Mouse (Mus musculus) bone marrow macrophage, adult 2 months (primary cell): ENCODE measurements around the gene Slc19a1. TPM values are rescaled to one million over a fixed set of nuclear protein-coding genes. Genes with fewer than 3 reads are reported as not detected.

ENCODE experiments used
- H3K27ac ChIP-seq: 2 replicates; pipeline ENCODE4 v1.5.1; 2012; ENCODE audit warnings: low read depth, low read length; ENCODE audit not compliant: insufficient read depth
- H3K4me1 ChIP-seq: 2 replicates; pipeline ENCODE4 v1.6.1; 2012; ENCODE audit warnings: low read length; ENCODE audit not compliant: control insufficient read depth, insufficient read depth
- H3K4me3 ChIP-seq: 2 replicates; pipeline ENCODE4 v1.5.1; 2012; ENCODE audit warnings: mild to moderate bottlenecking, low read length, moderate library complexity; ENCODE audit not compliant: insufficient read depth
- CTCF ChIP-seq: IDR thresholded peaks from 2 replicates; pipeline ENCODE4 v1.5.1; 2012; ENCODE audit warnings: low read depth, mild to moderate bottlenecking, low read length, moderate library complexity
- POLR2A ChIP-seq: IDR thresholded peaks from 2 replicates; pipeline ENCODE4 v1.6.1; 2012; ENCODE audit warnings: mild to moderate bottlenecking, low read depth, low read length, borderline replicate concordance
- polyA plus RNA-seq: library from polyadenylated mRNA; stranded (reverse); fragments of >200 nt; gene quantifications from 2 replicates; pipeline ENCODE4 v1.2.4, GENCODE M21; 2012; ENCODE audit not compliant: missing spikeins, insufficient read depth, insufficient read length

The Slc19a1 gene
- polyA plus RNA-seq, 1 experiment = 10.7 TPM

DNA sequence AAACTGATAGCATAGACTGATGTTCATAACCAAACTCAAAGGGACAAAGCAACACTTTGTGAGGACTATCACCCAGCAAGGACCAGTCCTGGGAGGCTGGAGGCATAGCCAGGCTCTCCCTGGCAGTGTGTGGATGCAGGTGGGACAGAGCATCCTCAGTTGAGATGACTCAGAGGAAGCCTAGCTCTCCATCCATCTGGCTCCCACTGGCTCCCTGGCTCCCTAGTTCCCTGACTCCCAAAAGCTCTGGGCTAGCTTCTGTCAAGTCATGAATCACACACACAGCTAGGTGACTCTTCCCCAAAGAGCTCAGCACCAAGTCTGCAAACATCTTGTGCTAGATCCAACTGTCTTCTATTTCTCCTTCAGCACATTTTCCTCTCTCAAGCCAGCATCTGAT is 61.8 kb downstream of the Slc19a1 start:
- H3K4me1 ChIP-seq = peaks cover 4% of the 10 kb centered on the region; the same call in 1 of the 2 replicates
- no peak for TF ChIP-seq POLR2A
- no peak for TF ChIP-seq CTCF
- H3K4me3 ChIP-seq = no peak overlapping the region
- H3K27ac ChIP-seq = no peak overlapping the region

DNA sequence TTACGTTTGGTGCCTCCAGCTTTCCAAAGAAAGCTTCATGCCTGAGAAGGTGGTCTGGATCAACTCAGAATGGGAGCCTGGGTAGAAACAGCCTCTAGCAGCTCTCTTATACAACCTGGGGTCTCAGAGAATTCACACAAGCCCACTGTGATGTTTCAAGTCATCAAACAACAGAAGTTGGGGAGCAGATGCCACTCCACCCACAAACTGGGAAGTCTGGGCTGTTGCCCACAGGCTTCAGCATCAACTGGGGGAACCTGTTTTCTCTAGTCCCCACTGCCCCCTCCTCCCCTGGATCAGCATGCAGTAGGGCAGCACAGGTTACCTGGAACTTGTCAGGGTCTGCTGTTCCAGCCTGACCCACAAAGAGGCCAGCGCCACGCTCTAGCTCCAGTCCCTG is 63.6 kb downstream of the Slc19a1 start:
- TF ChIP-seq POLR2A = no peak
- Histone ChIP-seq H3K27ac (no peak overlapping the region), H3K4me3 (no peak overlapping the region), H3K4me1 (no peaks in the 10 kb centered on the region)

DNA sequence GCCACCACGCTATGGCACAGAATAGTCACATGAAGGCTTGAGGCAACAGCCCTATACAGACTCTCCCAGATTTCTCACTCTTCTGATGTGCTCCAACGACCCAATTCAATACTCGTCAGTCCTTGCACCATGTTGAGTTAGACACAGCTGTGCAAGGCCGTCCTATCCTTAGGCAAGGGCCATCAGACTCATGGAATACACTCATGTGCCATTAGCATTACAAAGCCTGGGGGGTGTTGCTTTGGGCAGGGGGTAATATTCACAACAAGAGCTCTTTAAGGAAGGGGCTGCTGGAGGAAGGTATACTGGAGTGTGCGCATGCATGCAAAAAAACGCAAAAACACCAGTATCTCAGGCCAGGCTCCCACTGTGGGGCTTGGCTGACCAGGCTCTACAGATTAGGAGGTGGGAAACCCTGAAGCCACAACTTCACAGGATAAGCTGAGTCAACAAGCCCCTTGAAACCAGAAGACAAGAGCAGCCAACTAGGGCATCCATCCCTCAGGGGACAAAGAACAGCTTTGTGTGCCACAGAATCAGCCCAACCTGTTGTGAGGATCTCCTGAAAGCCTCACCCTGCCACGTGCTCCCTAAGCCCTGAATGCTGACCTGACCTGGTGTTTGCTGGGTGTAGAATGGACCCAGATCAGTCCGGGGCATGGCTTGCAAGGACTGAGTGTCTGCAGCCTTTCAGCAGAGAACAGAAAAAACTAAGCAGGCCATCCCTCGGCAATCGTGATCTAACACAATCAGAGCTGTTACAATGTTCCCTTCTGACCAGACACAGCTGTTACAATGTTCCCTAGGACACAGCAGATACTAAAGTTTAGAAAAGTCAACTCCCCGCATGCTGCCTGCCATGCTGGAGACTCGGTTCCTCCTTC is 65.2 kb downstream of the Slc19a1 start:
- no peak overlapping the region for H3K27ac ChIP-seq
- H3K4me3 ChIP-seq = no peak overlapping the region
- TF ChIP-seq CTCF (no peak), POLR2A (no peak)
- H3K4me1 ChIP-seq = no peaks in the 10 kb centered on the region

DNA sequence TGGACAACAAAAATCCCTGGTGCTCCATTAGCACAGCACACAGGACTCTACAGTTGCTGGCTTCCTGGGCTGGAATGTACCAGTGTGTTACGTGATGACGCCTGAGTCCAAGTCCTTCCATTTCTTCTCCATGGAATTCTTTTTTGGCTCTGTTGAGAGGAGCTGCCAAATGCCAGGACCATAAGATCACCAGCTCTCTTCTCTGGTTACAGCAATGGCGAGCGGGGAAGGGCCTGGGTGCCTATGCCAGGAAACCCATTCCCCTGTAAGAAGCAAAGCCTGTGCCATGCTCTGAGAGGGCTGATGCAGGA is 65.8 kb downstream of the Slc19a1 start:
- Histone ChIP-seq H3K27ac (no peak overlapping the region), H3K4me1 (peaks cover under 1% of the 10 kb centered on the region; the same call in 1 of the 2 replicates), H3K4me3 (no peak overlapping the region)
- TF ChIP-seq POLR2A (no peak), CTCF (no peak)

DNA sequence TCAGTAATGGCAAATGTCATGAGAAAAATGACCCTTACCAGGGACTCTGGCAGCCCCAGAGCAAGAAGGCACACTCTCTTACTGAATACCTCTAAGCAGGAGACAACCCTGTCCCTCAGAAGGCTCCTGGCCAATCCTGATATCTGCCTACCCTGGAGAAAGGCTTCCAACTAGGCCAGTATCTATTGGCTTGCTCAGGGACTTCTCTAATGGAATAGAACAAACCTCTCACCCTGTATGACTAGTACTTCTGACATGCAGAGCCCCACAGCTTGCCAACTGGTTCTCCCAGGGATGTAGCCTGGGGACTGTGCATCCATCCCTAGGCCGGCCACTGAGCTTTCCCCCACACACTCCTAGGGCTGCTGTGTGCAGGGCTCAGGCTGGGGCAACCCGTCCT is 66.6 kb downstream of the Slc19a1 start:
- TF ChIP-seq CTCF = no peak
- no peak for TF ChIP-seq POLR2A
- Histone ChIP-seq H3K27ac (no peak overlapping the region), H3K4me1 (peaks cover 2% of the 10 kb centered on the region; the same call in 1 of the 2 replicates), H3K4me3 (no peak overlapping the region)

DNA sequence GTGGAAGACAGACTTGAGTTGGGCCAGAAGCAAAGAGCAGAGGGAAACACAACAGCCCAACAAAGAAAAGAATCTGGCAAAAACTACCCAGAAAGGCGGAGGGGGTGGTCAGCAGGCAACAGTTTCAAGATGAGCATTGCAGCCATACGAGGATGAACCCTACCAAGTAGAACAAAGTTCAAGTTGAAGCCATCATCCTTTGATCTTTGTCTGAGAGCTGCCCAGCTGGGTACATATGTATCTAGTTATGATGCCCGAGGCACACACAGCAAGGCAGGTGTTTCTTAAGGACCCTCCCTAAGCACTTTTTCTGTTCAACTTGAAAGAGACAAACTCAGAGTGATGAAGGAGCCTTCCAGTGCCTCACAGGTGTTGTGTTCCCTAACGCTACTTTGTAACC is 67.7 kb downstream of the Slc19a1 start:
- no peak overlapping the region for H3K27ac ChIP-seq
- H3K4me3 ChIP-seq = no peak overlapping the region
- H3K4me1 ChIP-seq = peaks cover 4% of the 10 kb centered on the region; the same call in 1 of the 2 replicates
- TF ChIP-seq CTCF (no peak), POLR2A (no peak)

DNA sequence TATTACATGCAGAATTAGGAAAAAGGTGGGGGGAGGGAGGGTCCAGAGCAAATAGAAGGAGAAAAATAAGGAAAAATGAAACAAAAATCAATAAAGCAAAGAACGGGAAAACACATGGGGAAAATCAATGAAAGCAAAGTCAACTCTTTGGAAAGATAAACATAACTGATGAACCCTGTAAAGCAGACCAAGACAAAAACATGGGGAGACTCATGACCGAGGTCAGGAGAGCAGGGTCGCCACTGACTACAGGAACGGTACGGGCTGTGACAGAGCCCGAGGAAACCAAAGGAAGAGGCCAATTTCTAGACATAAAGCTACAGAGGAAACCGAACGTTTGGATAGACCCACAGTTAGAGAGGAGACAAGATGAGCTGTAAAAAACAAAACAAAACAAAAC is 71.6 kb downstream of the Slc19a1 start:
- TF ChIP-seq POLR2A (no peak), CTCF (no peak)
- Histone ChIP-seq H3K4me1 (peaks cover 4% of the 10 kb centered on the region; the same call in 1 of the 2 replicates), H3K27ac (no peak overlapping the region), H3K4me3 (no peak overlapping the region)

DNA sequence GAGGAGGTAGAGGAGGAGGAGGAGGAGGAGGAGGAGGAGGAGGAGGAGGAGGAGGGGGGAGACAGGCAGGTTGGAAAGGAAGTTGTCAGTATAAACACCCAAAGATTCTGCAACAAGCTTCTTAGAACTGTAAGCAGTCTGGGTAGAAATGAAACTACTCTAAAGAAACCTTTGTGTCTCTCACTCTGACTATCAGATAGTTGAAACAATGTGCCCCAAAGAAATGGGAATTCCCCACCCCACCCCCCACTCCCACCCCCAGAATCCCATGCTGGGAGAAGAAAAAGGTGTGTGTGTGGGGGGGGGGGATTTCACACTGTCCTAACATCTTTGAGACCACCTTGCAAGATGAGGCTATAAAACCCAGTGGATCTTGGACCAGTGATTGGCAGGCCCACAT is 72.3 kb downstream of the Slc19a1 start:
- TF ChIP-seq CTCF = no peak
- no peak for TF ChIP-seq POLR2A
- Histone ChIP-seq H3K4me3 (no peak overlapping the region), H3K27ac (no peak overlapping the region), H3K4me1 (peaks cover 4% of the 10 kb centered on the region; the same call in 1 of the 2 replicates)

DNA sequence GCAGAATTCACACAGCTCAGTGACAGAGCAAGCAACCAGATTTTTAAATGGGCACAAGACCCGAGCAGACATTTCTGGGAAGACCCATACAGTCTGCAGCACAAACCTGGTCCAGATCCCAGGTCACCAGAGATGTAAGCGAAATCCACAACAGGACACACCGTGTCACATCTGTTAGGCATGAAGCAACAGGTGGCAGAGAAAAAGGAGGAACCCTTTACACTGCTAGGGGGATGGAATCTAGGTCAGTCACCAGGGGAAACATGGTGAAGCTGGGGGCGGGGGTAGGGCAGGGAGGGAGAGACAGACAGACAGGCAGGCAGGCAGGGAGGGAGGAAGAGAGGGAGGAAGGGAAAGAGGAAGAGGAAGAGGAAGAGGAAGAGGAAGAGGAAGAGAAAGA is 76.1 kb downstream of the Slc19a1 start:
- TF ChIP-seq POLR2A = no peak
- no peak for TF ChIP-seq CTCF
- H3K4me3 ChIP-seq = no peak overlapping the region
- H3K4me1 ChIP-seq = peaks cover 2% of the 10 kb centered on the region; the same call in 1 of the 2 replicates
- H3K27ac ChIP-seq = no peak overlapping the region

DNA sequence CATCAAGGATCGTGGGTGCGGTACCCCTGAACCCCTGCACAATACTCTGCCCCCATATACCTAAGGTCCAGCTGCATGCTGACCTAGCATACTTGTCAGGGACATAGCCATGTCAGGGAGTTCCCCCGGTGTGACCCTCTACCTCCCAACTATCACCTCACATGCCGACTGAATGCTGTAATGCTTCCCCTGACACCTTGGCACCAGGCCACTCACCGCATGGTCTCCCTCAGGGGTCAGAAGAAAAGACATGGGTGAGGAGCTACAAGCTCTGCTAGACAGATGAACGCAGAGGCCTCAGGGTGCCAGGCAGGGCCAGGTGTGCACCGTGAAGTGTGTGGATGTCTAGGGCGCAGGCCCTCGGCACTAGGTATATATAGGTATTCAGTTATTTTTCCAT is 78.0 kb downstream of the Slc19a1 start:
- no peak for TF ChIP-seq POLR2A
- no peak for TF ChIP-seq CTCF
- no peaks in the 10 kb centered on the region for H3K4me1 ChIP-seq
- H3K27ac ChIP-seq = no peak overlapping the region
- H3K4me3 ChIP-seq = no peak overlapping the region

Other genes with a start within 250 kb of the Slc19a1 start
- 5.9 and 6.1 TPM in 2 replicates for gene Pcbp3, start 70.4 kb upstream of the Slc19a1 start, polyA plus RNA-seq
- 49.0 and 50.9 TPM in 2 replicates for gene Col18a1, start 134.3 kb downstream of the Slc19a1 start, polyA plus RNA-seq
- 43.9 and 44.5 TPM in 2 replicates for gene Pofut2, start 227.0 kb downstream of the Slc19a1 start, polyA plus RNA-seq